Mouse (Mus musculus): Measurements from ENCODE around the gene Fxyd7.

Gene Fxyd7

GRCm38 (mm10) chr7:31049846-31050281, 1.4 kb downstream of the Fxyd7 start:
- DNase-seq, result no peak

GRCm38 (mm10) chr7:31049135-31049845, 2.0 kb downstream of the Fxyd7 start:
- DNase-seq, result no peak

GRCm38 (mm10) chr7:31042431-31042910, 8.8 kb downstream of the Fxyd7 start, which contains the start of gene Fxyd5:
Gene Fxyd5, minus strand, starts transcription at chr7:31042481.
- DNase-seq, result no peak

- DNase-seq, result no peak
Measured at GRCm38 (mm10) chr7:31041662-31042315, 9.5 kb downstream of the Fxyd7 start.

GRCm38 (mm10) chr7:31041023-31041407, 10.3 kb downstream of the Fxyd7 start:
- DNase-seq, result no peak

GRCm38 (mm10) chr7:31040281-31041022, 10.8 kb downstream of the Fxyd7 start:
- DNase-seq, result no peak

- DNase-seq, result no peak
Measured at GRCm38 (mm10) chr7:31039011-31039410, 12.3 kb downstream of the Fxyd7 start.

- DNase-seq, result no peak
Measured at GRCm38 (mm10) chr7:31037675-31038074, 13.6 kb downstream of the Fxyd7 start.

GRCm38 (mm10) chr7:31036917-31037316, 14.3 kb downstream of the Fxyd7 start:
- DNase-seq, result no peak

- no peak for DNase-seq
Measured at GRCm38 (mm10) chr7:31035291-31035690, 16.0 kb downstream of the Fxyd7 start.

- DNase-seq, result no peak
Measured at GRCm38 (mm10) chr7:31034789-31035188, 16.5 kb downstream of the Fxyd7 start.

GRCm38 (mm10) chr7:31033409-31034165, 17.7 kb downstream of the Fxyd7 start:
- DNase-seq, result no peak

- no peak for DNase-seq
Measured at GRCm38 (mm10) chr7:31031731-31032130, 19.5 kb downstream of the Fxyd7 start.

- no peak for DNase-seq
Measured at GRCm38 (mm10) chr7:31030717-31031116, 20.6 kb downstream of the Fxyd7 start.

GRCm38 (mm10) chr7:31028609-31029008, 22.7 kb downstream of the Fxyd7 start:
- DNase-seq, result no peak

GRCm38 (mm10) chr7:31017104-31017901, 34.0 kb downstream of the Fxyd7 start:
- DNase-seq, result peak; percentile 36

GRCm38 (mm10) chr7:31012971-31013370, 38.3 kb downstream of the Fxyd7 start:
- DNase-seq, result no peak

- no peak for DNase-seq
Measured at GRCm38 (mm10) chr7:31008889-31009288, 42.4 kb downstream of the Fxyd7 start.

GRCm38 (mm10) chr7:31008175-31008574, 43.1 kb downstream of the Fxyd7 start:
- no peak for DNase-seq

- DNase-seq, result no peak
Measured at GRCm38 (mm10) chr7:31007775-31008174, 43.5 kb downstream of the Fxyd7 start.

- no peak for DNase-seq
Measured at GRCm38 (mm10) chr7:31002650-31003049, 48.6 kb downstream of the Fxyd7 start.

- DNase-seq, result peak; percentile 25
Measured at GRCm38 (mm10) chr7:31000505-31001020, 50.7 kb downstream of the Fxyd7 start.
